Comparison of ENCODE assay signal across 13 mouse cellular contexts in the genomic region with DNA sequence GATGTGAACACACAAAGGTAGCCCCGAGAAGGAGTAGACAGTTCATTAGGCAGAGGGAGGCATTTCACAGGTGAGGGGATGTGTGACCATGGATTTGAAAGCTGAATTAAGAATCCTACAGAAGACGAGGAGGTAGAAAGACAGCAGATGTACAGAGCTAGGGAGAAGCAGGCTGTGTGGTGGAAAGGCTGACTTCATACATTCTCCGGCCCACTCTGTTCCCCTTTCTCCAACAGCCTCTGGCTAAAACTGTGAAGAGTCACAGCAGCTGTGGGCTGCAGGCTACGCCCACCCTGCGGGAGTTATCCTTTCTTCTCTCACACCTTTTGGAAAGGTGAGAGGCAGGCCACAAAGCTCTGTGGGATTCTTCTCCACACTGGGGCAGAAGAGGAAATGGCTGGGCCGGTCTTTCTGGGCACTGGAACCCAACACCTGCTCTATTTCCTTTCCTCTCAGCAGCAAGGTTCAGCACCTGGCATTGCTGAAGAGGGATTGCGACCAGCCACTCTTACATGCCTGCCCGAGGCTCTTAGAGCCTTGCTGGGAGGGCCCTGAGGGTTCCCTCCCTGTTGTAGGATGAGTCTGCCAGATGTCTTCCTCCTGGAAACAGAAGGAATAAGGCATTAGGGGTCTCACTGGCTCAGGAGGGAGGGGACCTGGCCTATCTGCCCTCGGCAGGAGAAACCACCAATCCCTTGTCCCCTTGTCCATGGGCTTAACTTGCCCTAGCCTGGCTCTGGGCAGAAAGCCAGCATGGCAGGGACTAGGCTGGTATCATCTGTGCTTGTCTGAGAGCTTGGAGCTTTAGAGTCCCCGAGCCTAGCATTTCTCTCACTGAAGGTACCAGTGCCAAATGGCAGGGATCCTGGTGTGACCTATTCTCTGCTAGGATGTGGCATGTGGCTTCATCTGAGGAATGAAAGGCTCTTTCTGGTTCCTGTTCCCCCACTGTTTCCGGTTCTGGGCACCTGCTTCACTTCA. TPM values are rescaled to one million over a fixed set of nuclear protein-coding genes. Genes with fewer than 3 reads are reported as not detected.
A peak's percentile ranks its signal among the peaks of the same experiment; 100 is the strongest.
DNase-seq lines count a peak whose midpoint lies in the region; ATAC-seq and TF ChIP-seq lines count a peak whose summit lies in the region.
"Had no signal": no experiment of that assay in that cellular context is flagged by ENCODE, and none has a peak within 500 bp of the region (broad histone marks: within the 10 kb centered on the region; RNA-seq: fewer than 3 reads in every experiment).

No protein-coding gene starts in this region.

- TF ChIP-seq EP300 in heart, postnatal 0 days (IDR thresholded peaks at IDR 0.05; ENCODE audit: low read depth) = no peak

- no peak overlapping the region for H3K27ac ChIP-seq in heart, postnatal 0 days (ENCODE audit: low read depth)
- no peak overlapping the region for H3K27ac ChIP-seq in intestine, embryonic 15.5 days
- H3K27ac ChIP-seq: gastrocnemius, adult 2 months; liver, embryonic 13.5 days; neural tube, embryonic 12.5 days had no signal

- H3K9ac ChIP-seq in heart, postnatal 0 days (replicated peaks; ENCODE audit: low read depth, low read length) = no peak overlapping the region
- H3K9ac ChIP-seq in intestine, embryonic 15.5 days = no peak overlapping the region
- H3K9ac ChIP-seq: liver, embryonic 13.5 days; neural tube, embryonic 12.5 days had no signal

- peak; percentile 72 for ATAC-seq in heart, postnatal 0 days (ENCODE audit: insufficient read depth, low read depth)
- no peak for ATAC-seq in intestine, embryonic 15.5 days
- ATAC-seq: inflammation-experienced regulatory T-cells, adult 6 months had no signal

- no peak overlapping the region for H3K4me2 ChIP-seq in heart, postnatal 0 days (ENCODE audit: low read depth, low read length)
- no peak overlapping the region for H3K4me2 ChIP-seq in intestine, embryonic 15.5 days (replicated peaks)
- H3K4me2 ChIP-seq: liver, embryonic 13.5 days; neural tube, embryonic 12.5 days had no signal

- H3K4me1 ChIP-seq in heart, postnatal 0 days (ENCODE audit: control insufficient read depth, insufficient read depth) = no peaks in the 10 kb centered on the region; the same call in 1 of the 2 replicates
- H3K4me1 ChIP-seq in intestine, embryonic 15.5 days (replicated peaks) = no peaks in the 10 kb centered on the region
- H3K4me1 ChIP-seq: liver, embryonic 13.5 days; neural tube, embryonic 12.5 days had no signal

- no peak for TF ChIP-seq CTCF in heart, postnatal 0 days (IDR thresholded peaks at IDR 0.05; ENCODE audit: low read depth)

- no peaks in the 10 kb centered on the region for H3K36me3 ChIP-seq in heart, postnatal 0 days (replicated peaks; ENCODE audit: control insufficient read depth, insufficient read depth, low read length)
- H3K36me3 ChIP-seq in intestine, embryonic 15.5 days = no peaks in the 10 kb centered on the region
- H3K36me3 ChIP-seq: liver, embryonic 13.5 days; neural tube, embryonic 12.5 days had no signal

- H3K27me3 ChIP-seq in heart, postnatal 0 days (ENCODE audit: control insufficient read depth, insufficient read depth, low read length) = no peaks in the 10 kb centered on the region
- H3K27me3 ChIP-seq in intestine, embryonic 15.5 days (replicated peaks) = no peaks in the 10 kb centered on the region
- H3K27me3 ChIP-seq: liver, embryonic 13.5 days; neural tube, embryonic 12.5 days had no signal

- DNase-seq in heart, postnatal 0 days (ENCODE audit: low spot score) = peak; percentile 20
- DNase-seq in heart, adult 8-10 months (ENCODE audit: low spot score) = no peak
- DNase-seq in right cerebral cortex, adult 2 months (ENCODE audit: low spot score in 2 of 2) = peak; percentile 16 to 22
- no peak for DNase-seq in right cerebral cortex, postnatal 36 days (ENCODE audit: low spot score in 2 of 2)
- peak; percentile 80 to 82 for DNase-seq in cerebellum, postnatal 36 days
- peak; percentile 12 for DNase-seq in thymus, postnatal 4 days
- no peak for DNase-seq in kidney, postnatal 4 days
- DNase-seq: gastrocnemius, adult 2 months; liver, embryonic 13.5 days had no signal

- H3K9me3 ChIP-seq in heart, postnatal 0 days (replicated peaks; ENCODE audit: control insufficient read depth, low read length) = no peaks in the 10 kb centered on the region
- H3K9me3 ChIP-seq in intestine, embryonic 15.5 days = no peaks in the 10 kb centered on the region
- H3K9me3 ChIP-seq: liver, embryonic 13.5 days; neural tube, embryonic 12.5 days had no signal

- no peak overlapping the region for H3K4me3 ChIP-seq in heart, postnatal 0 days (ENCODE audit: low read depth, low read length)
- no peak overlapping the region for H3K4me3 ChIP-seq in intestine, embryonic 15.5 days (replicated peaks)
- H3K4me3 ChIP-seq: gastrocnemius, adult 2 months; liver, embryonic 13.5 days; neural tube, embryonic 12.5 days had no signal

- 38% methylated on average over 11 of the region's 11 CpGs for WGBS in heart, postnatal 0 days
- 61% methylated on average over 11 of the region's 11 CpGs for WGBS in intestine, embryonic 15.5 days

RNA-seq across cellular contexts. Expression of a gene that starts 42.5 kb away (rescaled TPM):
- total RNA-seq in heart, postnatal 0 days (2014; rRNA removed; ENCODE audit: low replicate concordance) = 1.7 and 2.7 TPM in 2 replicates
- 0.51 and 0.63 TPM in 2 replicates for polyA plus RNA-seq in heart, postnatal 0 days (2015; fragmentation: Nextera tagmentation; extraction: Ambion mirVana)
- under 1 TPM; 0.16 to 0.59 (median 0.30) TPM for total RNA-seq in heart, adult 8-10 months (2022)
- polyA plus RNA-seq in intestine, embryonic 15.5 days (2015; fragmentation: Nextera tagmentation; extraction: Ambion mirVana) = 0.68 and 0.89 TPM in 2 replicates
- total RNA-seq: gastrocnemius, adult 2 months; megakaryocyte progenitor cell, adult 5-6 weeks had no signal
- polyA plus RNA-seq: inflammation-experienced regulatory T-cells, adult 6 months had no signal

RNA-seq across cellular contexts. Expression of a gene that starts 46.6 kb away (rescaled TPM):
- not detected in 2 replicates for total RNA-seq in heart, postnatal 0 days (2014; rRNA removed; ENCODE audit: low replicate concordance)
- not detected in 2 replicates for polyA plus RNA-seq in heart, postnatal 0 days (2015; fragmentation: Nextera tagmentation; extraction: Ambion mirVana)
- not detected for total RNA-seq in heart, adult 8-10 months (2022)
- polyA plus RNA-seq in intestine, embryonic 15.5 days (2015; fragmentation: Nextera tagmentation; extraction: Ambion mirVana) = 0.16 TPM in 1 of 2 replicates, not detected in the other
- total RNA-seq: gastrocnemius, adult 2 months; megakaryocyte progenitor cell, adult 5-6 weeks had no signal
- polyA plus RNA-seq: inflammation-experienced regulatory T-cells, adult 6 months; liver, embryonic 13.5 days; neural tube, embryonic 12.5 days had no signal

Comparison
In these comparisons a context has a peak if more than half of its experiments do, and no peak if none do; other contexts are left out.
1. DNase-seq: peak in heart, postnatal 0 days (single experiment), right cerebral cortex, adult 2 months (2 of 2), cerebellum, postnatal 36 days (2 of 2) and thymus, postnatal 4 days (single experiment); none in heart, adult 8-10 months (single experiment), right cerebral cortex, postnatal 36 days (0 of 2) and kidney, postnatal 4 days (0 of 2).